Mouse (Mus musculus) hindbrain, embryonic 11.5 days (tissue): ENCODE results near the gene Ext2. TPM values are rescaled to one million over a fixed set of nuclear protein-coding genes. Genes with fewer than 3 reads are reported as not detected.

ENCODE experiments used
- ATAC-seq: fragments of 200-750 bp; cut with Nextera tagmentation; 2 replicates; pipeline ENCODE4 v1.8.0; 2017; ENCODE audit warnings: mild to moderate bottlenecking, moderate TSS enrichment, moderate library complexity; ENCODE audit not compliant: low FRiP score
- DNase-seq: peaks from one replicate; pipeline ENCODE4 v3.0.0-alpha.2; 2015; ENCODE audit warnings: low spot score
- H3K27ac ChIP-seq: fragments of 300-500 bp; sonication (generic); 2 replicates; pipeline ENCODE4 v1.5.1; 2014; ENCODE audit warnings: mild to moderate bottlenecking, low read depth, low read length
- H3K27me3 ChIP-seq: fragments of 300-500 bp; sonication (generic); 2 replicates; pipeline ENCODE4 v1.6.1; 2014; ENCODE audit warnings: mild to moderate bottlenecking, low read length, moderate library complexity, mixed read lengths; ENCODE audit not compliant: control insufficient read depth, insufficient read depth
- H3K36me3 ChIP-seq: fragments of 300-500 bp; sonication (generic); 2 replicates; pipeline ENCODE4 v1.6.1; 2014; ENCODE audit warnings: mild to moderate bottlenecking, low read length, moderate library complexity, mixed read lengths; ENCODE audit not compliant: control insufficient read depth, insufficient read depth
- H3K4me1 ChIP-seq: fragments of 300-500 bp; sonication (generic); replicated peaks from 2 replicates; pipeline ENCODE4 v1.6.1; 2014; ENCODE audit warnings: low read length, mixed read lengths; ENCODE audit not compliant: control insufficient read depth, insufficient read depth
- H3K4me2 ChIP-seq: fragments of 300-500 bp; sonication (generic); replicated peaks from 2 replicates; pipeline ENCODE4 v1.6.1; 2014; ENCODE audit warnings: mild to moderate bottlenecking, low read depth, low read length
- H3K4me3 ChIP-seq: fragments of 300-500 bp; sonication (generic); 2 replicates; pipeline ENCODE4 v1.5.1; 2014; ENCODE audit warnings: low read depth, low read length
- H3K9ac ChIP-seq: fragments of 300-500 bp; sonication (generic); 2 replicates; pipeline ENCODE4 v1.6.1; 2014; ENCODE audit warnings: low read depth, low read length
- H3K9me3 ChIP-seq: fragments of 300-500 bp; sonication (generic); 2 replicates; pipeline ENCODE4 v1.6.1; 2016; ENCODE audit warnings: low read length; ENCODE audit not compliant: control insufficient read depth
- WGBS: fragments of 180-500 bp; shearing (Covaris S2); extraction: QIAGEN DNeasy Blood & Tissue Kit; methylation state at CpG from one replicate; pipeline ENCODE4 v1.1.7; 2014; 5-methylcytosine and 5-hydroxymethylcytosine counted together
- polyA plus RNA-seq: library from polyadenylated mRNA; unstranded; fragments of >200 nt; fragmentation: Nextera tagmentation; extraction: Ambion mirVana; gene quantifications from 2 replicates; pipeline ENCODE4 v1.2.1, GENCODE M21; 2014

The Ext2 gene
- polyA plus RNA-seq, 1 experiment from 2014 or later: 54.4 TPM

- H3K4me1 ChIP-seq: peaks cover 5% of the 10 kb centered on the region; the same call in 1 of the 2 replicates
- no peak for ATAC-seq
- WGBS: 97% methylated on average over 5 of the region's 5 CpGs
These were observed 4.6 kb downstream of the Ext2 start for GRCm38 (mm10) chr2:93817791-93818190.

GRCm38 (mm10) chr2:93813343-93813742, 9.0 kb downstream of the Ext2 start:
- H3K4me1 ChIP-seq: no peaks in the 10 kb centered on the region
- no peak for ATAC-seq
- WGBS: 93% methylated on average over 22 of the region's 22 CpGs

More at GRCm38 (mm10) chr2:93817791-93818190, 4.6 kb downstream of the Ext2 start:
- no peaks in the 10 kb centered on the region for H3K9me3 ChIP-seq
- no peak overlapping the region for H3K4me2 ChIP-seq
- no peak overlapping the region for H3K4me3 ChIP-seq
- H3K27me3 ChIP-seq: no peaks in the 10 kb centered on the region
- H3K27ac ChIP-seq: no peak overlapping the region
- DNase-seq: no peak
- H3K36me3 ChIP-seq: no peaks in the 10 kb centered on the region
- no peak overlapping the region for H3K9ac ChIP-seq

GRCm38 (mm10) chr2:93811812-93812211, 10.6 kb downstream of the Ext2 start:
- DNase-seq: peak; percentile 79
- no peak overlapping the region for H3K27ac ChIP-seq
- no peak overlapping the region for H3K9ac ChIP-seq
- no peak overlapping the region for H3K4me3 ChIP-seq
- H3K4me2 ChIP-seq: no peak overlapping the region
- no peaks in the 10 kb centered on the region; the same call in 1 of the 2 replicates for H3K36me3 ChIP-seq
- no peaks in the 10 kb centered on the region for H3K9me3 ChIP-seq
- no peaks in the 10 kb centered on the region for H3K4me1 ChIP-seq
- WGBS: 36% methylated on average over 4 of the region's 4 CpGs
- H3K27me3 ChIP-seq: no peaks in the 10 kb centered on the region
- no peak for ATAC-seq

More at GRCm38 (mm10) chr2:93813343-93813742, 9.0 kb downstream of the Ext2 start:
- no peaks in the 10 kb centered on the region; the same call in 1 of the 2 replicates for H3K36me3 ChIP-seq
- no peak overlapping the region for H3K9ac ChIP-seq
- no peaks in the 10 kb centered on the region for H3K9me3 ChIP-seq
- no peak overlapping the region for H3K4me3 ChIP-seq
- no peak overlapping the region for H3K4me2 ChIP-seq
- H3K27me3 ChIP-seq: no peaks in the 10 kb centered on the region
- no peak for DNase-seq
- H3K27ac ChIP-seq: no peak overlapping the region

- H3K9ac ChIP-seq: no peak overlapping the region
- no peak overlapping the region for H3K4me3 ChIP-seq
- no peaks in the 10 kb centered on the region for H3K27me3 ChIP-seq
- ATAC-seq (no peak), DNase-seq (peak; percentile 56)
- 13% methylated on average over 2 of the region's 2 CpGs for WGBS
- no peak overlapping the region for H3K4me2 ChIP-seq
- no peaks in the 10 kb centered on the region for H3K9me3 ChIP-seq
- no peak overlapping the region for H3K27ac ChIP-seq
- H3K4me1 ChIP-seq: no peaks in the 10 kb centered on the region
- no peaks in the 10 kb centered on the region; the same call in 1 of the 2 replicates for H3K36me3 ChIP-seq
These were observed 12.4 kb downstream of the Ext2 start for GRCm38 (mm10) chr2:93809931-93810330.

- Histone ChIP-seq H3K4me1 (no peaks in the 10 kb centered on the region), H3K4me2 (no peak overlapping the region), H3K9ac (no peak overlapping the region), H3K27ac (no peak overlapping the region), H3K4me3 (no peak overlapping the region), H3K27me3 (no peaks in the 10 kb centered on the region), H3K9me3 (no peaks in the 10 kb centered on the region), H3K36me3 (no peaks in the 10 kb centered on the region; the same call in 1 of the 2 replicates)
- no peak for ATAC-seq
- no peak for DNase-seq
- 90% methylated on average over 5 of the region's 5 CpGs for WGBS
These were observed 14.3 kb downstream of the Ext2 start for GRCm38 (mm10) chr2:93808071-93808470.

- no peak for ATAC-seq
These were observed 14.9 kb downstream of the Ext2 start for GRCm38 (mm10) chr2:93807440-93807839.

GRCm38 (mm10) chr2:93806487-93807201, 15.7 kb downstream of the Ext2 start:
- no peaks in the 10 kb centered on the region for H3K27me3 ChIP-seq
- H3K36me3 ChIP-seq: no peaks in the 10 kb centered on the region; the same call in 1 of the 2 replicates
- H3K9me3 ChIP-seq: no peaks in the 10 kb centered on the region
- DNase-seq: no peak
- no peak for ATAC-seq
- WGBS: 91% methylated on average over 6 of the region's 6 CpGs
- H3K4me1 ChIP-seq: no peaks in the 10 kb centered on the region
- H3K9ac ChIP-seq: no peak overlapping the region
- no peak overlapping the region for H3K27ac ChIP-seq
- H3K4me2 ChIP-seq: no peak overlapping the region
- no peak overlapping the region for H3K4me3 ChIP-seq

More at GRCm38 (mm10) chr2:93807440-93807839, 14.9 kb downstream of the Ext2 start:
- Histone ChIP-seq H3K4me2 (no peak overlapping the region), H3K9ac (no peak overlapping the region), H3K4me1 (no peaks in the 10 kb centered on the region), H3K27ac (no peak overlapping the region), H3K36me3 (no peaks in the 10 kb centered on the region; the same call in 1 of the 2 replicates), H3K4me3 (no peak overlapping the region), H3K9me3 (no peaks in the 10 kb centered on the region), H3K27me3 (no peaks in the 10 kb centered on the region)
- DNase-seq: no peak
- WGBS: 87% methylated on average over 8 of the region's 8 CpGs

- Histone ChIP-seq H3K4me2 (no peak overlapping the region), H3K36me3 (no peaks in the 10 kb centered on the region), H3K9me3 (no peaks in the 10 kb centered on the region), H3K4me1 (no peaks in the 10 kb centered on the region), H3K4me3 (no peak overlapping the region), H3K9ac (no peak overlapping the region), H3K27me3 (no peaks in the 10 kb centered on the region), H3K27ac (no peak overlapping the region)
- DNase-seq (no peak), ATAC-seq (no peak)
- 88% methylated on average over 4 of the region's 4 CpGs for WGBS
These were observed 16.8 kb downstream of the Ext2 start for GRCm38 (mm10) chr2:93805523-93805922.

GRCm38 (mm10) chr2:93805066-93805465, 17.3 kb downstream of the Ext2 start:
- Histone ChIP-seq H3K4me1 (no peaks in the 10 kb centered on the region; the same call in 1 of the 2 replicates), H3K27ac (no peak overlapping the region), H3K4me2 (no peak overlapping the region), H3K4me3 (no peak overlapping the region), H3K36me3 (no peaks in the 10 kb centered on the region), H3K27me3 (no peaks in the 10 kb centered on the region), H3K9me3 (no peaks in the 10 kb centered on the region), H3K9ac (no peak overlapping the region)
- no peak for ATAC-seq
- WGBS: 86% methylated on average over 5 of the region's 5 CpGs
- no peak for DNase-seq
